Mouse (Mus musculus) adrenal gland, postnatal 25 days (tissue): ENCODE measurements around the gene Zc3h4. TPM values are rescaled to one million over a fixed set of nuclear protein-coding genes. Genes with fewer than 3 reads are reported as not detected.
"Not testable (repeated sequence)": the region's sequence is repeated elsewhere in the genome, so short reads cannot be mapped to it uniquely, and the experiment has no call there.

Source experiments
- DNase-seq: peaks from one replicate; pipeline ENCODE4 v3.0.0; 2021; ENCODE audit warnings: mixed read lengths
- long read RNA-seq: library from polyadenylated mRNA; stranded (forward); transcript quantifications from one replicate; pipeline ENCODE4 v2.0.0, GENCODE M21; 2021
- total RNA-seq: library from RNA; stranded (reverse); gene quantifications from 2 replicates; pipeline ENCODE4 v1.2.3, GENCODE M21; 2021

Zc3h4 gene
- total RNA-seq = 47.1 and 57.3 TPM in 2 replicates
- long read RNA-seq, partial matches to known transcripts = 1 of 4 reads
- long read RNA-seq, other reads (novel, unspliced or antisense) = 3 of 4 reads

- DNase-seq = peak; percentile 90
Observed at GRCm38 (mm10) chr7:16400689-16401611, at the start of gene Zc3h4. TSS of gene Zc3h4 (plus strand) at chr7:16400910.

- DNase-seq = no peak
Observed at GRCm38 (mm10) chr7:16355854-16356594, 44.7 kb upstream of the Zc3h4 start.

- DNase-seq = no peak
Observed at GRCm38 (mm10) chr7:16357602-16358001, 43.1 kb upstream of the Zc3h4 start.

- DNase-seq = no peak
Observed at GRCm38 (mm10) chr7:16364319-16364718, 36.4 kb upstream of the Zc3h4 start.

GRCm38 (mm10) chr7:16364901-16365500 is 35.7 kb upstream of the Zc3h4 start:
- DNase-seq = peak; percentile 15

GRCm38 (mm10) chr7:16366133-16366646 is 34.5 kb upstream of the Zc3h4 start:
- DNase-seq = peak; percentile 56

- DNase-seq = no peak
Observed at GRCm38 (mm10) chr7:16366669-16367068, 34.0 kb upstream of the Zc3h4 start.

- DNase-seq = no peak
Observed at GRCm38 (mm10) chr7:16368835-16369234, 31.9 kb upstream of the Zc3h4 start.

- DNase-seq = no peak
Observed at GRCm38 (mm10) chr7:16370596-16370995, 30.1 kb upstream of the Zc3h4 start.

- DNase-seq = no peak
Observed at GRCm38 (mm10) chr7:16373719-16374118, 27.0 kb upstream of the Zc3h4 start.

GRCm38 (mm10) chr7:16374989-16375388 is 25.7 kb upstream of the Zc3h4 start:
- DNase-seq = no peak

- peak; percentile 16 for DNase-seq
Observed at GRCm38 (mm10) chr7:16376505-16376904, 24.2 kb upstream of the Zc3h4 start.

- DNase-seq = peak; percentile 97
Observed at GRCm38 (mm10) chr7:16387160-16388041, 13.3 kb upstream of the Zc3h4 start, which contains the start of gene Sae1. TSS of gene Sae1 (minus strand) at chr7:16387806.

GRCm38 (mm10) chr7:16389942-16390341 is 10.8 kb upstream of the Zc3h4 start:
- DNase-seq = not testable (repeated sequence)

GRCm38 (mm10) chr7:16392923-16393322 is 7.8 kb upstream of the Zc3h4 start:
- DNase-seq = no peak

GRCm38 (mm10) chr7:16395944-16396343 is 4.8 kb upstream of the Zc3h4 start:
- DNase-seq = peak; percentile 12

GRCm38 (mm10) chr7:16397465-16397864 is 3.2 kb upstream of the Zc3h4 start:
- no peak for DNase-seq

- DNase-seq = no peak
Observed at GRCm38 (mm10) chr7:16398387-16399050, 2.2 kb upstream of the Zc3h4 start.

- DNase-seq = peak; percentile 86
Observed at GRCm38 (mm10) chr7:16399098-16399819, 1.5 kb upstream of the Zc3h4 start.
